Mouse (Mus musculus): ENCODE results near the gene Mdm2. TPM values are rescaled to one million over a fixed set of nuclear protein-coding genes. Genes with fewer than 3 reads are reported as not detected.
"Not testable (repeated sequence)": the region's sequence is repeated elsewhere in the genome, so short reads cannot be mapped to it uniquely, and the experiment has no call there.

Gene Mdm2
- total RNA-seq, 4 experiments from 2014 or later = 47.6 to 55.1 (median 50.9) TPM

DNA sequence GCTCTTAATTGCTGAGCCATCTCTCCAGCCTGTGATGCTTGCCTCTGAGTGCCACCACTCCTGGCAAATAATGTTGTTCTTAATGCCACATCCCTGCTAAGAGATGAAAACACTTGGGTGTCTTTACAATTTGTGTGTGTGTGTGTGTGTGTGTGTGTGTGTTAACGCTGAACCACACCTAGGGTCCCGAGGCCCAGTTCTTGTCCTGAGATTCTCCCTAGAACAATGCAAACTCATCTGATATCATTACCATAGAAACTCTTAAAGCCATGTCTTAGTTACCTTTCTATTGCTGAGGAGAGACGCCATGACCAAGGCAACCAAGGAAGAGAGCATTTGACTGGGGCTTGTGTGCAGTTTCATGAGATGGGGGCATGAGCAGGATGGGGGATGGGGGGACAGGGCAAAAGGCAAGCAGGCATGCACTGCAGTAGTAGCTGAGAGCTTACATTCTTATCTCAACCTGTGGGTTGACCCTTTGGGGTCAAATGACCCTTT lies 3.5 kb upstream of the Mdm2 start:
- DNase-seq (ENCODE audit: low spot score) = no peak

GRCm38 (mm10) chr10:117713466-117713865 lies 2.9 kb upstream of the Mdm2 start:
- no peak for DNase-seq (ENCODE audit: low spot score)

DNA sequence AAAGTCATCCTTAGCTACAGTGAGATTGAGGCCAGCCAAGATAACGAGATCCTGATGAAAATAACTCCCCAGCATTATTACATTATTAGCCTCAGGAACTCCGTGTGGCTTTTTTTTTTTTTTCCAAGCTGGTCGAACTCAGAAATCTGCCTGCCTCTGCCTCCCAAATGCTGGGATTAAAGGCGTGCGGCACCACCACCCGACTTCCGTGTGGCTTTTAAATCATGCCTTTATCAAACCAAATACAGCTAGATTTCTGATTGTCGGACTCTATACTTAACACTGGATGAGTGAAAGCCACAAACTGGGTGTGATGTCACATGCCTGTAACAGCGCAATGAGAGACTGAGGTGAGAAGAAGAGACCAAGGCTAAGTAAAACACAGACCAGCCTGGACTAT lies 2.3 kb upstream of the Mdm2 start:
- DNase-seq (ENCODE audit: low spot score) = no peak

- DNase-seq (ENCODE audit: low spot score) = no peak
Measured at GRCm38 (mm10) chr10:117712191-117712754, 1.7 kb upstream of the Mdm2 start.

GRCm38 (mm10) chr10:117711408-117711807 lies 850 bp upstream of the Mdm2 start:
- no peak for DNase-seq (ENCODE audit: low spot score)

- DNase-seq (ENCODE audit: low spot score) = peak; percentile 81
Measured at GRCm38 (mm10) chr10:117709930-117710603, 491 bp downstream of the Mdm2 start.

- DNase-seq (ENCODE audit: low spot score) = no peak
Measured at GRCm38 (mm10) chr10:117709326-117709830, 1.2 kb downstream of the Mdm2 start.

DNA sequence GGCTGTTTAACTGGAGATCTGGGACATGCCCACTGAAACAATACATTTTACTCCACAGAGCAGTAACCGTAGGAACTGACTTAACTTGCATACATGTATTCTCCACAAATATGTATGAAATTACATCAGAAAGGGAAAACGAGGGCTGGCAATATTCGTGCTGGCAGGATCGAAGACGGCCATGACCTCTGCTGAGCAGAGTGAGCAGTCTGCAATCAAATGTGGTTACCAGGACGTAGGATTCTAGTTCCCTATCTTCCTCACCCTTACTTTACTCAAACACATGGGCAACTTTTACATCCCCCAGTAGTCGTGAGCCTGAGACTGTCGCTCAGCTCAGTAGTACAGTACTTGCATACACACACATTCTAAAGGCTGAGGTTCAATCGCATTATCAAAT lies 1.7 kb downstream of the Mdm2 start:
- DNase-seq (ENCODE audit: low spot score) = no peak

DNA sequence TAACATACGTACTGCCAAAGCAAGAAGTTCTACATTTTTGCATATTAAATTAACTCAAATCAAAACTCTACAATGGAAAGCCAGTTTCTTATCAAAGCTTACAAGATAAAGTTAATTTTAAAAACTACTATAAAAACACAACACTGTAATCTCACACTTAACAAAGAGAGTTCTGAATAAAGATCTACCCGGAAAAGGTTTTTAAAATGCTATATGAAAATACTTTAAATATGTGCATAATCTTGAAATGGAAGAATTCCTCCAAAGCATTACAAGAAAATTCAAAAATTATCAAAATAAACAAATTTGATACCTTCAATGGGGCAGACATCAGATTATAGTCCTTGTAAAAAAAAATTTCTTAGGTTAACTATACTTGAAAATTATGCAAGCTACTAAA lies 2.2 kb downstream of the Mdm2 start:
- no peak for DNase-seq (ENCODE audit: low spot score)

DNA sequence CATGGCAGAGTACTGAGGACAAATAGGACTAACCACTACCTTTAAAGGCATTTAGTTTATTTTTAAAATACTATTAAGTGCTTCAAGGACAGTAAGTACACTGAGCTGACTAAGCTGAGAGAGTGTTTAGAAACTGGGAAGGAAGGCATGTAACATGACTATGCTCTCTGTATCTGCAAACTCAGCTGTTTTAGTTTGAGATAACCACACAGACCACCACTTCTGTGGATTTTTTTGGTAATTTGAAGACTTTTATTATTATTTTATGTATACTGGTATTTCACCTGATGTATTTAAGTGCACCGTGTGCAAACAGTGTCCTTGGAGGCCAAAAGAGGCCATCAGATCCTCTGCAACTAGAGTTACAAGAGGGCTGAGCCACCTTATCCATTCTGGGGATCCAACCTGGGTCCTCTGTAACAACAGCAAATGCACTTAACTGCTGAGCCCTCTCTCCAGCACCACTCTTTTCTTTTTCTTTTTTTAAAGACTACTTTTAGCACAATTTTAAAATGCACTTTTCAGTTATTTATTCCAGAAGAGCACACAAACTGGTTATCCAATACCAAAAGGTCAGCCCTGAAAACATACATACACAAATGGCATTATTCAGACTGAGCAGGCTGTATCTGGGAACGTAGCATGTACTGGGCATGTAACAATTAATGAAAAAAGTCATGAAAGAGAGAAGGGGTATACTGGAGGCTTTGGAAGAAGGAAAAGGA lies 3.3 kb downstream of the Mdm2 start:
- no peak for DNase-seq (ENCODE audit: low spot score)

DNA sequence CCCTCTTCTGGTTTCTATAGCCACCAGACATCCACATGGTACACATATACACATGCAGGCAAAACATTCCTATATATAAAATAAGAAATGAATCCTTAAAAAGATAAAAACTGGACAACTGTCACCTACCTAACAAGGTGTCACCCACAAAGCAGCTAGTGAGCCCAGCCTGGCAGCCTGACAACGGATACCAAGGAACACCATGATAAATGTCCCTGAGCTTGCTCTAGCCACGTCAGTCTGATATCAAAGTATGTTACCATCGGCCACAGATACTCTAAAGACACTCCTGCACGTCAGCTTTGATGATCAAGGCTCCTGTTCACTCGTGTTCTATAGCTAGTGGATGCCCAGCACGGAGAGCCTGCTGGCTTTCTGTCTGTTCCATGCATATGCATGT lies 4.1 kb downstream of the Mdm2 start:
- DNase-seq (ENCODE audit: low spot score) = no peak

DNA sequence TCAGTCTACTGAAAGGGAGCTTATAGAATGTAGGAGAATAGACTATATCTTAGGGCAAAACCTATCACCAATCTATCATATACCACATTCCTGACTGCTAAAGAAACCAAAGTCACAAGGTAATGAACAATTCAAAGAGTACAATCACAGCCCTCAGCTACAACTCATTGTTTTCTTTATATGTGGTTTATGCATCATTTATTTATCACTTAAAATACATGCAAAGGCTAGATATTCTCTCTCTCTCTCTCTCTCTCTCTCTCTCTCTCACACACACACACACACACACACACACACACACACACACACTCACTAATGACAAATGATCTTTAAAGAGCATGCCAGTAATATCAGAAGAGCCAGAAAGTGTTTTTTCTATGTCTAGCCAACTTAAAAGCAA lies 4.8 kb downstream of the Mdm2 start:
- no peak for DNase-seq (ENCODE audit: low spot score)

DNA sequence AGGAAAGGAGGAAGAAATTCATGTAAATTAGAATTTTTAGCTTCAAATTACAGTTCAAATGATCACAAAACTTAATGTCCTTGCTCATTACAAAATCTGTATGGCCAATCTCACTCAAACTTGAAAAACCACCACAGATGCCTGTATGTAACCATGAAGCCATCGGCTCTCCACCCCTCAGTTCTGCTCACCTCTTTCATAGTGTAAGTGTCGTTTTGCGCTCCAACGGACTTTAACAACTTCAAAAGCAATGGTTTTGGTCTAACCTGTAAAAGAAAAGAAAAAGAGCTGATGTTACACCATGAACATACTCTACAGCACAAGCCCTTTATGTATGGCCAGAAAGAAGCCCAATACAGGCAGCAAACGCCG lies 5.6 kb downstream of the Mdm2 start:
- DNase-seq (ENCODE audit: low spot score) = no peak

GRCm38 (mm10) chr10:117704314-117704963 lies 6.1 kb downstream of the Mdm2 start:
- DNase-seq (ENCODE audit: low spot score) = not testable (repeated sequence)

- no peak for DNase-seq (ENCODE audit: low spot score)
Measured at GRCm38 (mm10) chr10:117703506-117703905, 7.1 kb downstream of the Mdm2 start.

DNA sequence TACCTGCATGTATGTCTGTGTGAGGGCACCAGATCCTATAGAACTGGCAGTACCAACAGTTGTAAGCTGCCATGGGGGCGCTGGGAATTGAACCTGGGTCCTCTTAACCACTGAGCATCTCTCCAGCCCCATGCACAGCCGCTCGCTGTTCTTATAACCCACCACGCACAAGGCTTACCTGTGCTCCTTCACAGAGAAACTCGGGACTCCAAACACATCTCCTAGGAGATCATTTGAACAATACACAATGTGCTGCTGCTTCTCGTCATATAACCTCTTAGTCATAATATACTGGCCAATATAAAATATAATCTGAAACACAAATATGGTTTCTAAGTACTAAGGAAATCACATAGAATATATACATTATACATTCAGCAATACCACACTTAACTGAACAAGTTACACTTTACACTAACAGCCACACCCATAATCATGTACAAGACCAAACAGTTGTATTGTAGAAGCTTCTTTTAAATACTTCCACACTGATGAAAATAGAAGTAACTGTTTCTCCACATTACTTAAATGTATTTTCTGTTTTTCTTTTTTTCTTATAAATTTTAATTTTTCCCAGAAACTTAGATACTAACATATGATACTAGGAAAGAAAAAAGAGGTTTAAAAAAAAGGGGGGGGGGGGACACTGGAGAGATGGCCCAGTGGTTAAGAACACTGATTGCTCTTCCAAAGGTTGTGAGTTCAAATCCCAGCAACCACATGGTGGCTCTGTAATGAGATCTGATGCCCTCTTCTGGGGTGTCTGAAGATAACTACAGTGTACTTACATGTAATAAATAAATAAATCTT lies 8.3 kb downstream of the Mdm2 start:
- no peak for DNase-seq (ENCODE audit: low spot score)

GRCm38 (mm10) chr10:117701034-117701829 lies 9.3 kb downstream of the Mdm2 start:
- DNase-seq (ENCODE audit: low spot score) = no peak

- DNase-seq (ENCODE audit: low spot score) = no peak
Measured at GRCm38 (mm10) chr10:117700450-117700849, 10.1 kb downstream of the Mdm2 start.

DNA sequence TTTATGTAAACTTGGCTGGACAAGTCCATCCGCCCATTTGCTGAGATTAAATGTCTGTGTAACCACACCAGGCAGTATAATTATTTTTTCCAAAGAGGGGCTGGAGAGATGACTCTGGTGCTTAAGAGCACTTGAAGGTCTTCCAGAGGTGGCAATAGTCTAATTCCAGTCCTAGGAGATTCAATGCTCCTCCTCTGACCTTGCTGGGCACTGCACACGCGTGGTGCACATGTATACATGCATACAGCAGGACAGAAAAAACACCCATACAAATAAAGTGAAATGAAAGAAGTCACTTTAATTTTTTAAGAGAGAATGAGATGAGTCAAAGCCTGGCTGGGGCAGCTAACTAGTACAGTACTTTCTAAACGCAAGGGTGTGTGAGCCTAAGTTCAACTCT lies 10.6 kb downstream of the Mdm2 start:
- DNase-seq (ENCODE audit: low spot score) = no peak

- DNase-seq (ENCODE audit: low spot score) = no peak
Measured at GRCm38 (mm10) chr10:117698313-117699138, 12.0 kb downstream of the Mdm2 start.

Data from heart, adult 8-10 months (tissue).